Mouse (Mus musculus): ENCODE data around the gene Arl16.
"Not testable (repeated sequence)": the region's sequence is repeated elsewhere in the genome, so short reads cannot be mapped to it uniquely, and the experiment has no call there.

Arl16 gene

GRCm38 (mm10) chr11:120467051-120467735 is at the start of gene Arl16:
TSS of gene Arl16 (minus strand) at chr11:120467607.
- DNase-seq (ENCODE audit: low read depth, low spot score), result peak; percentile 99

DNA sequence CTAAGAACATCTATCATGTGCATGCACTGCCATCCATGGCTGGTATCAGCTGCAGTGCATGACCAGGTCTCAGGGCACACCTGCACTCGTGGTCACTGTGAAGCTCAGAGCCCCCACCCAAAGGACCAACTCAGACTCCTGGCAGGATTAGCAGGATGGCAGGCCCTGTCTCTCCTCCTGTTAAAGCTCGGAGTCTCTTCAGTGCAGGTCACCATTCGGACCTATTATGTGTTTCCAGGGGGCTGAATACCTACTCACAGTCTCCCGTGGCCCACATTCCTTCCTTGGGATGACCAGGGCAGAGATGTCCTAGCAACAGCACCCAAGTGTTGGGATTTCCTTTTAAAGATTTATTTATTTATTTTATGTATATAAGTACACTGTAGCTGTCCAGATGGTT is 49.7 kb upstream of the Arl16 start:
- no peak for DNase-seq (ENCODE audit: low read depth, low spot score)

GRCm38 (mm10) chr11:120515611-120516010 is 48.2 kb upstream of the Arl16 start:
- peak; percentile 84 for DNase-seq (ENCODE audit: low read depth, low spot score)

- DNase-seq (ENCODE audit: low read depth, low spot score), result not testable (repeated sequence)
These were observed 46.9 kb upstream of the Arl16 start for GRCm38 (mm10) chr11:120514262-120514661.

- no peak for DNase-seq (ENCODE audit: low read depth, low spot score)
These were observed 45.5 kb upstream of the Arl16 start for GRCm38 (mm10) chr11:120512790-120513453.

DNA sequence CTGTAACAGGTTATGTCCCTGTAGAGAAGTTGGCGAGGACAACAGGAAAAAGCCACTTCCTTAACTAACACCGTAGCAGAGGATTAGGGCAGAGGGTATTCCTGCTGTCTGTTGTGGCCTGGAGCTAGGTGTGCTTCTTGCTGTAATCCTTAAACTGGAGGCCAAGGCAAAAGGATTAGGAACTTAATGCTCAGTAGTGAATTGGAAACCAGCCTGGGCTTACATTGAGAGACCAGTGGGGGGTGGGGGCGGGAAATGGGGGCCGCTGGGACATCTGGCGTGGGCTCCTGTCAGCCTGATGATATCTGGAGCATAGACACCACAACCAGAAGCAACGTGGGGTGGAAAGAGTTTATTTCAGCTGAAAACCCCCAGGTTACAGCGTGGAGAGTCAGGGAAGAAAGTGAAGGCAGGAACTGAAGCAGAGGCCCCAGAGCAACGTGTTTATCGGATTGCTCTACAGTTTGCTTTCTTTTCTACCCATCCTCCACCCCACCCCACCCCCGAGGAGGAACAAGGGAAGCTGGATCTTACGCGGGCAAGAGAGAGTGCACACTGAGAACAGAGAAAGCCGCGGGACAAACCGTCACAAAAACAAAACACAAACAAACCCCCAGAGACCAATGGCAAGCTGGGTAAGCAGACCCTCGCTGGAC is 43.1 kb upstream of the Arl16 start:
- no peak for DNase-seq (ENCODE audit: low read depth, low spot score)

DNA sequence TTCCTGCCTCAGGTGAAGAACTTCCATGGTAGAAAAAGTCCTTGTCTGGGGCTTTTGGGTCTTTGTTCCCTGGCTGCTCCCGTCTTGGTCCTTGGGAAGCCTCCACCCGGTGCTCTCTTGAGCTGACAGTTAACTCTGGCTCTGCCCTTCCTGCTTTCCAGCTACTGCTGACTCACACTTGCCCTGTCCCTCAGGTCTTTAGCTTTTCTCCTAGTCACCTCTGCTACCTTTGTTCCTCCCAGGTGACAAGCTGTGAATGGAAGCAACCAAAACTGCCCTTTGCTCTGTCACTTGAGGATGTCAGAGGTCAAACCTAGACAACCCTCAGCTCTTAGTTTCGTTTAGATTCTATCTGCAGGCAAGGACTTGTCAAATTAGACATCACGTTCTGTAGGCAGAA is 42.5 kb upstream of the Arl16 start:
- no peak for DNase-seq (ENCODE audit: low read depth, low spot score)

- no peak for DNase-seq (ENCODE audit: low read depth, low spot score)
These were observed 41.0 kb upstream of the Arl16 start for GRCm38 (mm10) chr11:120508290-120508870.

DNA sequence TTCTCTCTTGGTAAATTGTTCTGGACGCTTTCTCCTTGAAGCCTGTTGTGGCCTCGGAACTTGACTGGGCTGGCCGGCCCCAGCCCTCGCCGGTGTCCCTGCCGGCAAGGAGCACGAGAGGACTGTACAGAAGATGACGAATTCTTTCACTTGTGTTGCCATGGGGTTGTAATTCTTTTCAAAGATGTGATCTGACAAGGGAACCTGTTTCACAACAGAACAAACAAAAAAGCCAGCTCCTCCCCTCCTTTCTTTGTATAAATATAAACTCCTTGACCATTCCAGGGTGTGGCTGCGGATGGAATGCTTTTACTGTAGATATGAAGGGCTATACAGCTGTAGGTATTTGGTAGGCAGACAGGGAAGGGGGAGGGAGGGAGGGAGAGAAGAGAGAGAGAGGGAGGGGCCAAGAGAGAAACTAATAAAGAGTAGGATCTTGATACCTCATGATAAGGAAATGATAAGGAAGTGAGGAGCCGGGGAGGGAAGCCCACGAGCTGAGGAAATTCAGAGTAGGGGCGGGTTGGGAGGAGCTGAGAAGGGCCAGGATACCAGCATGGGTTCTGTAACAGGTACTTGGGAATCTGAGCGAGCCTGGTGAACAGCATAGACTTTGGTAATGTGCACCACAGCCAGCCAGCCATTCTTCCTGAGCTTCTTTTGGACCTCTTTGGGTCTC is 40.3 kb upstream of the Arl16 start:
- no peak for DNase-seq (ENCODE audit: low read depth, low spot score)

GRCm38 (mm10) chr11:120506899-120507298 is 39.5 kb upstream of the Arl16 start:
- DNase-seq (ENCODE audit: low read depth, low spot score), result no peak

- DNase-seq (ENCODE audit: low read depth, low spot score), result no peak
These were observed 38.3 kb upstream of the Arl16 start for GRCm38 (mm10) chr11:120505661-120506060.

GRCm38 (mm10) chr11:120501701-120502100 is 34.3 kb upstream of the Arl16 start:
- no peak for DNase-seq (ENCODE audit: low read depth, low spot score)

- DNase-seq (ENCODE audit: low read depth, low spot score), result no peak
These were observed 33.6 kb upstream of the Arl16 start for GRCm38 (mm10) chr11:120501018-120501417.

GRCm38 (mm10) chr11:120500357-120500756 is 33.0 kb upstream of the Arl16 start:
- DNase-seq (ENCODE audit: low read depth, low spot score), result no peak

- no peak for DNase-seq (ENCODE audit: low read depth, low spot score)
These were observed 32.5 kb upstream of the Arl16 start for GRCm38 (mm10) chr11:120499894-120500293.

DNA sequence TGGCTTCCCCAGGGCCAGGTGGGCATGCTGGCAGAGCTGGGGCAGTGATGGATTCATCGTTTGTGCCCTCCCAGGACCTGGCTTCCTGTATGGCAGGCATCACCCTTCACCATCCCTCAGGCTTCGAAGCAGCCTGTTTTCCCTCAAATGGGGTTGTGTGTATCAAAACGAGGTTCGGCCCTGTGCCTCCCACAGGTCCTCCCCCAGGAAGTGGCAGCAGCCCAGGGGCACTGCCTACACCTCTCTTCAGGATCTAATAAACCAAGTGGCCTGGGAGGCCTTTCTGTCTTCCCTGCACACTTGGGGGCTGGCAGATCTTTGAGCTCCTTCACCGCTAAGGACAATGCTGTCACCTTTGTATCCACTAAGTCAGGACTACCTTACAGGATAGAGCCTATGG is 31.5 kb upstream of the Arl16 start:
- no peak for DNase-seq (ENCODE audit: low read depth, low spot score)

DNA sequence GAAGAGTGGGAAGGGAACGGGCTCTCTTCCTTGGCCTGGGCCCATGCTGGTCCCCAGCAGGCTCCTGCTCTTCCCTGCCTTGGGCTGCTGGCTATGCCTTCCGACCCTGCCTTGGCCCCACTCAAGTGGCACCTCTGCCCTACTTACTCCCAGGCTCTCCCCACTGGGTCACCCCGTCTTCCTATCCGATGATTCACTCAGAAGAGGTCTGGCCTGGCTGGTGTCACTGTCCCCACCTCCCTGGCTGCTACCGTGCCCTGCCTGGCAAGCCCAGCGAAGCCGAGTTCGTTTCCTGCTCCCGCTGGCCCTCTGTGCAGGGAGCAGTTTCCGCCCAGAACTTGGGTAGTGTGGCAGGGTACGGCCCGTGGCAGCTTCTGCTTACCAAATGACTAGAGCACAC is 30.8 kb upstream of the Arl16 start:
- DNase-seq (ENCODE audit: low read depth, low spot score), result no peak

GRCm38 (mm10) chr11:120497436-120497835 is 30.0 kb upstream of the Arl16 start:
- DNase-seq (ENCODE audit: low read depth, low spot score), result no peak

DNA sequence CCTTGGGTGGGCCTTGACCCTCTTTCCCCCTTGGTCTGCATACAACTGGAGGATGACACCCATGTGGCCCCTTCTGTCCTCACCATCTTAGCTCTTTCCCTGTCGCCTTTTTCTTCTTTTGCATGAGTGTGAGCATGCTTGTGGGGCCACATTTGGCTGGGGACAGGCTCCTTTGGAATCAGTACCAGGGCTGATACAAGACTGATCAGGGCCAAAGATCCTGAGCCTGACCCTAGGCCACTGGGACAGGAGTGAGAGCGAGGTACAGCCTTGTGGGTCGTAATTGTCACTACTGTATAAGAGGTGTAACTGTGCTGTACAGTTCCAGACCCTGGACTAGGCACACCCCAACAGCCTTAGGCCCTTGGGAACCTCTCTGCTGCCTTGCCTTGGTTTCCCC is 26.5 kb upstream of the Arl16 start:
- DNase-seq (ENCODE audit: low read depth, low spot score), result no peak

DNA sequence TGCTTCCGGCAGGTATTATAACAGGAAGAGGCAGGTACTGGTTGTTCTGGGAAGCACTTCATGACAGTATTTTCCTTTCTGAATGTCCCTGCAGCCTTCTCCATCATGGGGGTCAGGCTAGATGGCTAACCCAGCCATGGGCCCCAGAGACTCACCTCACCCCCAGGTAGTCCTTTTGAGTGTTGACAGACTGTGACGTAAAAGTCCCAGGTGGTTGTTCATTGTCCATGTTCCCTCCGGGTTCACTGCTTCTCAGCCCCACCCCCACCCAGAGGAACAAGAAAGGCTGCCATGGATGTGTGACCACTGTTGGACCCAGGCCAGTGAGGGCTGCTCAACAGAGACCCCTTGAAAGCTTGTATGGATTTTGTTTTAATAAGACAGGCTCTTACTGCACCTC is 25.9 kb upstream of the Arl16 start:
- DNase-seq (ENCODE audit: low read depth, low spot score), result no peak

- no peak for DNase-seq (ENCODE audit: low read depth, low spot score)
These were observed 25.4 kb upstream of the Arl16 start for GRCm38 (mm10) chr11:120492878-120493203.

All from forelimb bud, embryonic 11.5 days (tissue).